Mouse (Mus musculus): ENCODE data around the gene Myo10. TPM values are rescaled to one million over a fixed set of nuclear protein-coding genes. Genes with fewer than 3 reads are reported as not detected.

Gene Myo10
- total RNA-seq, 2 experiments from 2014 or later: 52.0 to 54.3 TPM

DNA sequence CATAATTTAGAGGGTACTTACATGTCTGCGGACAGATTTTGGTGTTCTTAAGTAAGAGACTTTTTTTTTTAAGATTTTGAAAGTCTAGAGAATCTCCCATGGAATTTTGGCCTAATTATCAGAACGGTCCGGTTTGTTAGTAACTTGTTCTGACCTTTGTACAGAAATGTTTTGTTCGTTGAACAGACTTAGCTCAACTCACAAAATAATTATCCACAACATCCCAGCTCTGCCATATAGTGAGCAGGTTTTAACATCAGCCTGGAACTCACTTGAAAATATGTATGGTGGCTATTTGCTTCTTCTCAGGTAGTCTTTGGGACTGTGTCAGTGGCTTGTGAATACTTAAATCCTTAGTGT is 68.4 kb downstream of the Myo10 start:
- no peak overlapping the region for H3K4me3 ChIP-seq
- DNase-seq (ENCODE audit: low spot score in 2 of 2): no peak
- no peak for TF ChIP-seq CTCF (conservative IDR thresholded peaks at IDR 0.05)
- no peak overlapping the region for H3K27ac ChIP-seq

DNA sequence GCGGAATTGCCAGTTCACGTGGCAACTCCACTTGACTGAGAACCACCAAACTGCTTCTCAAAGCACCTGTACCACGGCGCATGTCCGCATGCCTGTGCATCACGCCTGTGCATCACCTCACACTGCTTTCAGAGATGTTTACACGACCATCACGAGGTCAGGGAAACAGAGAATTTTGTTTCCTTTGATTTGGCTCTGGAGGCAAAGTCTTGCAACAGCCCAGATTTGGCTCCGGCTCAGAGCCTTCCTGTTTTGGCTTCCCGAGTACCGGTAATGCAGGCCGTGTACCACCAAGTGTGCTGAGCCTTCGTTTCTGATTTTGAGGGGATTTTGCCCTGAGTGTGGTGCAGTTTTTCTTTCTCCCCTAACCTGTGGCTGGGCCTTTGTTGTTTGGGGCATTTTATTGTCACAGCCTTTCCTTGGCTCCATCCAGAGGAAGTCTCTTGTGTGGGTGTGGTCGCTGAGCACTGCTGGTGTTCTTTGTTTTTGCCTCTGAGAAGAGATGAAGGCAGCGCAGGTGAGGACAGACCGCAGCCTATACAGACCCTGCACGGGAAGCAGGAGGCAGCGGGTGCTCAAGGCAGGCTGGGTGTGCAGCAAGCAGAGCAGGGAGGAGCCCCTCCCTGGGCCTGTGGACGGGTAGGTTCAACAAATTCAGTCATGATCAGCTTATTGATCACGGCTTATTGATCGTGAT is 70.1 kb downstream of the Myo10 start:
- no peak overlapping the region for H3K27ac ChIP-seq
- no peak for TF ChIP-seq CTCF (conservative IDR thresholded peaks at IDR 0.05)
- no peak overlapping the region for H3K4me3 ChIP-seq
- no peak for DNase-seq (ENCODE audit: low spot score in 2 of 2)

DNA sequence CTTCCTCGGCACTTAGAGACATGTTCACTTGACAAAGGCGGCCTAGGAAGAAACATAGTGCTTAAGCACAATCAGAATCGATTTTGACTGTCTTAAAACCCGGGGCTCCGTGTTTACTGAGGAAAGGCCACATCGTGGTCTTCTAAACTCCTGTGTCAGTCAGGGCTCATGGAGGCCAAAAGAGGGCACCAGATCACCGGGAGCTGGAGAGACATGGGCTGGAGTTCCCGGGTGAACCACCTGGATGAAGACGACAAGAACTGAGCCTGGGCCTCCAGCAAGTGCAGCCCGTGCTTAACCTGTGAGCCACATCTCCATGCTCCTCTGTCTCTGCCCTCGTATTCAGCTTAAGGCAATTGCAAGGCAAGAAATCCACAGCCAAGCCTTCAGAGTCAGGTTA is 71.4 kb downstream of the Myo10 start:
- H3K4me3 ChIP-seq: no peak overlapping the region
- TF ChIP-seq CTCF (conservative IDR thresholded peaks at IDR 0.05): 0 out of 2 replicates have a peak, but pooled peaks have one; percentile 13
- no peak for DNase-seq (ENCODE audit: low spot score in 2 of 2)
- H3K27ac ChIP-seq: no peak overlapping the region

DNA sequence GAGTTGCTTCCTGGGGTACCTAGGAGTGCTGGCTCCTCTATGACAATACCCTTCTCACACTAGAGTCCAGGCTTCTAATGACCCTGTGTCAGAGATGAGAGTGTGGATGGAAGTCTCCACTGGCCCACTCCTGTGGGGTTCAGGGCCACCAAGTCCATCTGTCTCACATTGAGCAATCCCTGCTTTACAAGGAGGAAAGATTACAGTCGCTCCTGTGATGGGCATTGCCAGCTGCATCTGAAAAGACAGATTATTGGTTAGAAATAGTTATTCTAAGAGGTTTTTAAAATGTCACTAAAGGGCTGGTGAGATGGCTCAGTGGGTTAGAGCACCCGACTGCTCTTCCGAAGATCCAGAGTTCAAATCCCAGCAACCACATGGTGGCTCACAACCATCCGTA is 72.4 kb downstream of the Myo10 start:
- no peak for DNase-seq (ENCODE audit: low spot score in 2 of 2)
- TF ChIP-seq CTCF (conservative IDR thresholded peaks at IDR 0.05): no peak
- no peak overlapping the region for H3K27ac ChIP-seq

DNA sequence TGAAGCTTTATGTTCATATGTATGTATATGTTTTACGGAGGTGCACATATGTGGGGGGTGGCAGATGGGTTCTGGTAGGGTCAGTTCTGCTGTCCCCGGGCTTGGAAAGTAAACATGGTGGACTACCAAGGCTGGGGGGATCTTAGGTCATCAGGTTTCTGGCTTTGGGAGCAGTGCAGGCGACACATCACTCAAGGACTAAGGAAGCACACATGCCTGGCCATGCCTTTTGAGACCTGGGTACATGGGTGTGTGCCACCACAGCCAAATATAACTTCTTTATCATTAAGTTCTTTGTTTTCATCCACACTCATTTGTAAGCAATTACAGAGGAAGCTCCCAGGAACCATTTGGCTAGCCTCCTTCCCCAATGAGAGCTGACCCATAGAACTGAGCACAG is 72.9 kb downstream of the Myo10 start:
- DNase-seq (ENCODE audit: low spot score in 2 of 2): no peak
- H3K27ac ChIP-seq: no peak overlapping the region
- TF ChIP-seq CTCF (conservative IDR thresholded peaks at IDR 0.05): no peak
- H3K4me3 ChIP-seq: no peak overlapping the region

More for the DNA sequence above, 72.4 kb downstream of the Myo10 start:
- no peak overlapping the region for H3K4me3 ChIP-seq

DNA sequence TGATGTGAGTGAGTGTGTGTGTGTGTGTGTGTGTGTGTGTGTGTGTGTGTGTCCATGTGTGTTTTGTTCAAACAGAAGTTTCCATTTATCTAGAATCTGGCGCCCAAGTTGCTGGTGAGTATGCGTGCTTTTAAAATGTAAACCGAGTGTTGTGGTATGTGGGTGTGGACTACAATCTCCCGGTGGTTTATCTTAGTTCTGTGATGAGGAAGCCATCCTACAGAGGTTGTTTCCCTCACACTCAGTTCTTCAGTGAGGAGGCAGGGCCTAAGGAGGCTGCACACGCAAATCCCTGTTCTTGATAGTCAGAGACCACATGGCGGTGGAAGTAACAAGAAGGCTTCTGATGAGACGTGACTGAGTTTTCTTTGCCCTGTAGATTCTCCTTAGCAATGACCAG is 73.6 kb downstream of the Myo10 start:
- no peak for DNase-seq (ENCODE audit: low spot score in 2 of 2)
- no peak for TF ChIP-seq CTCF (conservative IDR thresholded peaks at IDR 0.05)
- Histone ChIP-seq H3K27ac (no peak overlapping the region), H3K4me3 (no peak overlapping the region)

DNA sequence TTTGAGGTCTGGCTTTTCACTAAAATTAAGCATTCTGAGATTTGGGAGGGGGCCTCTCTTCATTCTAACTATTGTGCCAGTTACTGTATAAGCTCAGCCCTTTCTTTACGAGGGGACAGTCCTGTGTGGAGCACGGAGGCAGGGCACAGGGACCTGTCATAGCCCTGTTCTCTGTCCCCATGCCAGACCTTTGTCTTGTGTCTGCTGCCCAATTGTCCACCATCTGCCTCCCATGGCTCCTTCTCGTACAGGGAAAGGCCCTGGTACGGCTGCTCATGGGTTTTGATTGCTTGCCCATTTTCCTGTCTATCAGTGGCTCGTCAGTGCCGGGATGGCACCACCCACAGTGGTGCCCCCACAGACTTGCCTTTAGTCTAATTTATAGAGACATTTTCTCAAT is 74.3 kb downstream of the Myo10 start:
- DNase-seq (ENCODE audit: low spot score in 2 of 2): no peak
- Histone ChIP-seq H3K27ac (no peak overlapping the region), H3K4me3 (no peak overlapping the region)
- TF ChIP-seq CTCF (conservative IDR thresholded peaks at IDR 0.05): no peak

DNA sequence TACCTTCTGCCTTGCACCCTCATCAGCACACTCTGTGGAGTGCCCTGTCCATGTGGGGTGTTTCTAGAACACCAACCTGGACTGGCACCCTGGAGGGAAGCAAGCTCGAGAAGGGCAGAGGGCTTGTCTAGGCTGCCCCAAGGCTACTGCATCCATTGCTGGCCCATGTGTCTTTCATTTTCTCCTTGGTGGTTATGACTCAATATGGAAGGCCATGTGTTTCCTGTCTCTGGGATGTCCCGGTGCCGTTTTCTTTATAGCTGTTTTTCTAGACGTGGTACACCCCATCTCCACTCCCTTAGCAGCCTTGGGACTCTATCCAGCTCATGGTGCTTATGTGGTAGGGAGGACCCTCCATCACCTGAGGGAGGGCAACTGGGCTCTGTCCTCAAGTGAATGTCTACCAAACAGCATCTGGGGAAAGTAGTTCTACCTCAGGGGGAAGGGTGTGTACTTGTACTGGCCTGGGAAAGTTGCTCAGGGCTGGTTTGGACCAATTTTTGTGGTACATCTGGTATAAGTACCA is 76.8 kb downstream of the Myo10 start:
- Histone ChIP-seq H3K4me3 (no peak overlapping the region), H3K27ac (no peak overlapping the region)
- DNase-seq (ENCODE audit: low spot score in 2 of 2): no peak
- no peak for TF ChIP-seq CTCF (conservative IDR thresholded peaks at IDR 0.05)

DNA sequence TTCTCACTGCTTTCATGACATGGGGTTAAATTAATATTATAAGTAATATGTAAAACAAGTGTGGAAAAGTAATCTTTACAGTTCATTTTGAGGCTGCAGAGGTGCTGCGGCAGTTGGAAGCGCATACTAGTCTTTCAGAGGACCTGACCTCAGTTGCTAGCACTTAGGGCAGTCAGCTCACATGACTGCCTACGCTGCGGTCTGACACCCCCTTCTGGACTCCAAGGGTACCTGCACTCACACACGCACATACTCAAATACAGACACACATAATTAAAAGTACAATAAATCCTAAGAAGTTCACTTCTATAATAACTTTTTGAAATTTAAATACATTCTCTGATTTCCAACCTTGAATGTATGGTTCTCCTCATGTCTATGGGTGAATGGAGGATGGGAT is 80.3 kb downstream of the Myo10 start:
- no peak overlapping the region for H3K4me3 ChIP-seq
- H3K27ac ChIP-seq: no peak overlapping the region
- no peak for DNase-seq (ENCODE audit: low spot score in 2 of 2)
- 0 out of 2 replicates have a peak, but pooled peaks have one; percentile 4 for TF ChIP-seq CTCF (conservative IDR thresholded peaks at IDR 0.05)

DNA sequence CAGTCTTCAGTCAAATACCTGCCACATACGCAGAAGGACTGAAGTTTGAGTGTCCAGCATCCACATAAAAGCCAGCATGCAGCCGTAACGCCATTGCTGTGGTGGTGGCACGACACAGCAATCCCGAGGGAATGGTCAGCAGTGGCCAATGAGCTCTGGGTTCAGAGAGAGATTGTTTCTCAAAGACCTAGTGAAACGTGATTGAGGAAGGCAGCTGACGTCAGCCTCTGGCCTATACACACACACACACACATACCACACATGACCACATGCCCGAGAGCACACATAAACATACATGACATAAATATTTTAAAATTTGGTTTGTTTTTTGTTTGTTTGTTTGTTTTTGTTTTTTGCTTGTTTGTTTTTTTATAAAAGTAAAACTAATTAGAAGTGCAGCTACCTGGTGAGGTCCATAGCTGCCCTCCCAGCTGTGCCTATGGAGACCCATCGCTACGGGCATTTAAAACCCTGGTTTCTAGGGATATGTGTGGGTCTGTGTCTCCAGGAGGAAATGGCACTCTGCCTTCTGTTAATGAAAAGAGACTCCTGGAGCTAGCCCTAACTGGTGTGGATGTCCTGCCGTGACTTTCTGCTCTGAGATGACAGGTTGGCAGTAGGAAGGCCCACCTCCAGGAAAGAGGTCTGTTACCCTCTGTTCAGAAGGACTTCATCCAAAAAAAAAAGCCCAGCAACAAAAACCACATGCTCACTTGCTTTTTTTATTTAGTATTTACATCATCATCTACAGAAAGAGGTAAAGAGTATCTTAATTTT is 82.7 kb downstream of the Myo10 start:
- no peak overlapping the region for H3K4me3 ChIP-seq
- no peak for DNase-seq (ENCODE audit: low spot score in 2 of 2)
- TF ChIP-seq CTCF (conservative IDR thresholded peaks at IDR 0.05): no peak
- no peak overlapping the region for H3K27ac ChIP-seq

DNA sequence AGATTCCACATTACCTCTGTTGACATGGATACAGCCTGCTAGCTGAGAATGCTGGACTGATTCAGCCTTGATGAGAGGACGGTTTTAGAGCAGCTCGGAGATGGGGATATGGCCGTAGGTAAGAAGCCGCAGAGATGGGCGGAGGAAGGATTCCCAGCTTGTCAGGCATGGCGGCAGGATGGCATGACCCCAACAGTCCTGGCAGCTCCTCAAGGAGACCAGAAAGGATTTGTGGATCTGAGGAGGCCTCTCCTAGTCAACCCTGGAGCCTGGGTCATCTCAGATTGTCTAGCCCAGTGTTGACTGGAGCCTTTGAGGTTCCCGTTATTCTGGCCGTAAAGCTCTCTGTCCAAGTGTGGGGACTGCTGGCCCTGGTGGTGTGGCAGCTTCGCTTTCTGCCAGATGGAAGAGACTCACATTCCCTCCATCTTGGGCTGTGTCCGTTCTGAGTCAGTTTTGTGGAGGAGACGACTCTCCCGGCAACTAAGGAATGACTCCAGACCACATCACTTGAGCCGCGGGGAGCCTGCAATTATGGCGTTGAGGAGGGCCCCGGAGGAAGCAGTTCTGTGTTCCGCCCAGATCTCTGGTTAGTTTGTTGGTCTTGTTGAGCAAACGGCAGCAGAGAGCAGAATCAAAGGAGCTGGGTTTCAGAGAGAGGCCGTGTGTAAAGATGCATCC is 84.7 kb downstream of the Myo10 start:
- Histone ChIP-seq H3K4me3 (no peak overlapping the region), H3K27ac (no peak overlapping the region)
- TF ChIP-seq CTCF (conservative IDR thresholded peaks at IDR 0.05): no peak
- DNase-seq (ENCODE audit: low spot score in 2 of 2): no peak

DNA sequence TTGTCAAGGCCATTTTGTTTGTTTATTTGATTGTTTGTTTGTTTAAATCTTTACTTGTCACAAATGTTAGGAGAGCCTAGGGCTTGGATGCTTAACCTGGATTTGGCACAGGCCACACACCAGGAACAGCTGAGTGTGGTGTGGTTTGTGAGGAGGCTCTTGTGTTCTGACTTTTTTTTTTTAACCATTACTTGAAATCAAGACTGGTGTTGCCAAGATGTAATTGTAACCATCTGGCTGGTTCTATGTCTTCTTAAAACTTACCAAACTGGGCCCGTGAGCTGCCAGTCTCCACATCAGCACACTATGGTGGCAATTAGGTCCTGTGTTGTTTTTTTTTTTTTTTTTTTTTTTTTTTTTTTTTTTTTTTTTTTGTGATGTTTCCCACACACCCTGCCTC is 85.6 kb downstream of the Myo10 start:
- no peak for TF ChIP-seq CTCF (conservative IDR thresholded peaks at IDR 0.05)
- no peak for DNase-seq (ENCODE audit: low spot score in 2 of 2)
- Histone ChIP-seq H3K27ac (no peak overlapping the region), H3K4me3 (no peak overlapping the region)

DNA sequence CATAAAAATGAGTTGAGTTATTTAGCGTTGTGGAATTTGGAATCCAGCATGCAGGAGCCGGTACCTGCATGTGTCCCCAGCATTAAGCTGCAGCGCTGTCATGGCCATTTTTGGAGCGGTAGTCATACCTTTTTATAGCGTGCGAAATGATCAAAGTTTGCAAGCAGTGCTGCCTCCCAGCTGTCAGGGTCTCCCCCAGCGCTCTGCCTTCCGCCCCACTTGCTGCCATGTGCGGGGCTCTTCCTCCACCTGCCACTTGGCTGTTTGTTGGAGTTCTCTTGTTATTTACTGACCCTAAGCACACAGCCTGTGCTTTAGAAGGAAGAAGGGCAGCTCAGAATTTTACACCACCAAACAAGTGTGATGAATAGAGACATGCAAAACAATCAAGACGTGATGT is 88.6 kb downstream of the Myo10 start:
- no peak overlapping the region for H3K27ac ChIP-seq
- DNase-seq (ENCODE audit: low spot score in 2 of 2): no peak
- no peak overlapping the region for H3K4me3 ChIP-seq
- TF ChIP-seq CTCF (conservative IDR thresholded peaks at IDR 0.05): no peak
